Mouse (Mus musculus) B cell, adult (primary cell): ENCODE results near the gene Sytl5. TPM values are rescaled to one million over a fixed set of nuclear protein-coding genes. Genes with fewer than 3 reads are reported as not detected.

Source experiments
- total RNA-seq: library from RNA; stranded (reverse); gene quantifications from 4 replicates; pipeline ENCODE4 v1.2.4, GENCODE M21; 2023; ENCODE audit not compliant: inconsistent age

Gene Sytl5
- total RNA-seq = not detected in 4 replicates

GRCm38 (mm10) chrX:9885322-9885721 lies at the start of gene Sytl5:
Gene Sytl5, plus strand, starts transcription at chrX:9885622.

GRCm38 (mm10) chrX:9846628-9847027 lies 38.8 kb upstream of the Sytl5 start, which contains the start of gene Hypm:
Gene Hypm, plus strand, starts transcription at chrX:9846928.

GRCm38 (mm10) chrX:9849403-9849802 lies 36.0 kb upstream of the Sytl5 start, which contains the start of gene H2al3:
Gene H2al3, plus strand, starts transcription at chrX:9849703.

Other genes with a start within 250 kb of the Sytl5 start
- gene Dynlt3, start 222.6 kb upstream of the Sytl5 start, total RNA-seq = 36.4 to 46.3 TPM (median 43.7 TPM) in 4 replicates
- gene Hypm, start 38.7 kb upstream of the Sytl5 start, total RNA-seq = not detected in 4 replicates
- not detected in 4 replicates for gene H2al3, start 35.9 kb upstream of the Sytl5 start, total RNA-seq
- not detected in 4 replicates for gene Srpx, start 232.1 kb downstream of the Sytl5 start, total RNA-seq